Mouse (Mus musculus) lung, adult 18-20 months (tissue): ENCODE data around the gene Magi3.
A peak's percentile ranks its signal among the peaks of the same experiment; 100 is the strongest.

Source experiments
- DNase-seq, 2 experiments: peaks; one replicate each; pipeline ENCODE4 v3.0.0; 2022; ENCODE audit warnings: mixed read lengths in 2 of 2

Magi3 gene

GRCm38 (mm10) chr3:104220295-104220965 is at the start of gene Magi3:
Magi3 (minus strand) TSS chr3:104220374.
- peak; percentile 98 to 99 for DNase-seq

GRCm38 (mm10) chr3:104264530-104265145 is 44.5 kb upstream of the Magi3 start:
- no peak for DNase-seq

GRCm38 (mm10) chr3:104260221-104260620 is 40.0 kb upstream of the Magi3 start:
- DNase-seq = no peak

- DNase-seq = no peak
Observed at GRCm38 (mm10) chr3:104259168-104259567, 39.0 kb upstream of the Magi3 start.

GRCm38 (mm10) chr3:104257041-104257440 is 36.9 kb upstream of the Magi3 start:
- peak; percentile 11 to 27 for DNase-seq

GRCm38 (mm10) chr3:104253760-104254159 is 33.6 kb upstream of the Magi3 start:
- no peak for DNase-seq

GRCm38 (mm10) chr3:104247850-104248249 is 27.7 kb upstream of the Magi3 start:
- DNase-seq = no peak

- DNase-seq = no peak
Observed at GRCm38 (mm10) chr3:104247057-104247456, 26.9 kb upstream of the Magi3 start.

GRCm38 (mm10) chr3:104244373-104244772 is 24.2 kb upstream of the Magi3 start:
- peak in 1 of 2 experiments; percentile 11 for DNase-seq

GRCm38 (mm10) chr3:104243972-104244371 is 23.8 kb upstream of the Magi3 start:
- no peak for DNase-seq

GRCm38 (mm10) chr3:104239785-104240184 is 19.6 kb upstream of the Magi3 start:
- no peak for DNase-seq

GRCm38 (mm10) chr3:104239376-104239775 is 19.2 kb upstream of the Magi3 start:
- no peak for DNase-seq

- no peak for DNase-seq
Observed at GRCm38 (mm10) chr3:104237846-104238440, 17.8 kb upstream of the Magi3 start.

GRCm38 (mm10) chr3:104236029-104236428 is 15.9 kb upstream of the Magi3 start:
- no peak for DNase-seq

- DNase-seq = no peak
Observed at GRCm38 (mm10) chr3:104235099-104235498, 14.9 kb upstream of the Magi3 start.

- DNase-seq = peak; percentile 26 to 61
Observed at GRCm38 (mm10) chr3:104233366-104234312, 13.5 kb upstream of the Magi3 start.

- DNase-seq = peak in 1 of 2 experiments; percentile 35
Observed at GRCm38 (mm10) chr3:104227438-104228111, 7.4 kb upstream of the Magi3 start.

GRCm38 (mm10) chr3:104226731-104227130 is 6.6 kb upstream of the Magi3 start:
- no peak for DNase-seq

- peak in 1 of 2 experiments; percentile 9 for DNase-seq
Observed at GRCm38 (mm10) chr3:104221156-104221555, 982 bp upstream of the Magi3 start.

- DNase-seq = peak; percentile 55 to 59
Observed at GRCm38 (mm10) chr3:104219531-104220294, 461 bp downstream of the Magi3 start.

GRCm38 (mm10) chr3:104218926-104219325 is 1.2 kb downstream of the Magi3 start:
- DNase-seq = peak; percentile 27 to 36
